Mouse (Mus musculus) v-Abl transformed pro-B cells (cell line): Measurements from ENCODE around the gene Olfr1205.

Experiments
- in situ Hi-C, 2 experiments: fragments of 400-800 bp; cut with MboI; formaldehyde crosslinking; loops; one replicate each; pipeline ENCODE4 v1.15.1; 2025; ENCODE audit not compliant: unreplicated experiment in 2 of 2

The Olfr1205 gene

DNA sequence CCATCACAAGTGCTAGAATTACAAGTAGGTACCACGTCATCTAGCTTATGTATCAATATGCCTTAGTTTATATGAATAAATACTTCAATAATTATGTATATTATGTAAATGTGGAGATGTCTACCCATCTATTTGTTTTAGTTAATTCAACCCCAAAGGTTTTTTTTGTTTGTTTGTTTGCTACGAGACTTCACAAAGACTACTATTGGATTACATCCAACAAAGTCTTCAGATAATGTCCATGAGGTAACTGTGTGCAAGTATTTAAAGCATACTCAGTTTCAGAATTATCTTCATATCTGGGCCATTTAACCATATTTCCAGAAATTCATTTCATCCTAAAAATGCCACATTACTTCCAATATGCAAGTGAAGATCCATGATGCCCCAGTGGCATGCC, at the start of gene Olfr1205:
Gene Olfr1205, plus strand, starts transcription at position 301 of the 400 bp plus-strand sequence.
- in situ Hi-C loops: no loop called here

DNA sequence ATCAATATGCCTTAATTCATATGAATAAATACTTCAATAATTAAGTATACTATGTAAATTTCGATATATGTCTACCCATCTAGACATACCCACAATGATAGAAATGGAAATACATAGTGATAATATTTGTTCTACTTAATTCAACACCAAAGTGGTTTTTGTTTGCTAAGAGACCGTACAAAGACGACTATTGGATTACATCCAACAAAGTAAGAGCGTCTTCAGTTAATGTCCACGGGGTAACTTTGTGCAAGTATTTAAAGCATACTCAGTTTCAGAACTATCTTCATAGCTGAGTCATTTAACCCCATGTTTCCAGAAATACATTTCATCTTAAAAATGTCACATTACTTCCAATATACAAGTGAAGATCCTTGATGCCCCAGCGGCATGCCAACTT, 36.8 kb upstream of the Olfr1205 start, which contains the start of gene Olfr1201:
Gene Olfr1201, plus strand, starts transcription at position 301 of the 400 bp plus-strand sequence.
- in situ Hi-C loops: no loop called here

DNA sequence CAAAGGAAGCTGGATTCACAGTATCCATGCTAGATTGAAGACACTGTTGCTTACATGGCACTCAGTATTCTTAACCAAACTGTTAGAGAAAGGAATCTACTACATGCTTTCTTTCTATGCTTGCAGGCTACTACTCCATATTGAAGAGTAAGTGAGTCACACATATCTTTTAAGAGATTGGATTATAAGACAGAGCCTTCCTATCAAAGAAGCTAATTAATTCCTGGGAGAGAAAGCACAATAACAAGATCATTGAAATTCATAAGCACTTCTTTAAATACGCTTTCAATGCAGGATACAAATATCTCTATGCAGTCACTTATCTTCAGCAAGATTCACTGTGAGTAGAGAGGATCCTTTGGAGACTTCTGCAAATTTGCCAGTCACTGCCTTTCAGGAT, 15.3 kb upstream of the Olfr1205 start, which contains the start of gene Olfr1202:
Gene Olfr1202, plus strand, starts transcription at position 301 of the 400 bp plus-strand sequence.
- in situ Hi-C loops: no loop called here

DNA sequence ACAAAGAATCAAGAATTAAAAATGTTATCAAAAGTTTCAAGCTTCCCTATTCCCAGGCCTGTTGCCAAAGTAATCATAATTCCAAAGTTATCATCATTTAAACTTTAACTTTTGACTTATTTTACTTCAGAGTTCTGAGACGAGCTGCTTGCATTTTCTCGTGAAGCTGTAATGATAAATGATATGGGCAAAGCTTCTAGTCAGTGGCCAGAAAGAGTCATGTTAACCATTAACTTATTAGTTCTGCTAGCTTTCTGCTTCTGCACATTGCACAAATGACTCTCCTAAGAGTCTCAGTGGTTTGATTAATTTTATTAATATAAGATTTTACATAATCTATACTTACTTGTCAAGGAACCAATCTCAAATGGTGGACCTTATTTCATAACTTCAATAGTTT, 8.9 kb downstream of the Olfr1205 start:
- in situ Hi-C loops: no loop called here

DNA sequence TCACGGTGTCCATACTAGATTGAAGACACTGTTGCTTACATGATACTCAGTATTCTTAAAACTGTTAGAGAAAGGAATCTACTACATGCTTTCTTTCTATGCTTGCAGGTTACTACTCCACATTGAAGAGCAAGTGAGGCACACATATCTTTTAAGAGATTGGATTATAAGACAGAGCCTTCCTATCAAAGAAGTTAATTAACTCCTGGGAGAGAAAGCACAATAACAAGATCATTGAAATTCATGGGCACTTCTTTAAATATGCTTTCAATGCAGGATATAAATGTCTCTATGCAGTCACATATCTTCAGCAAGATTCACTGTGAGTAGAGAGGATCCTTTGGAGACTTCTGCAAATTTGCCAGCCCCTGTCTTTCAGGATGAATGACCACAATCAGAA, 19.5 kb downstream of the Olfr1205 start, which contains the start of gene Olfr1204:
Gene Olfr1204, plus strand, starts transcription at position 301 of the 400 bp plus-strand sequence.
- in situ Hi-C loops: no loop called here

DNA sequence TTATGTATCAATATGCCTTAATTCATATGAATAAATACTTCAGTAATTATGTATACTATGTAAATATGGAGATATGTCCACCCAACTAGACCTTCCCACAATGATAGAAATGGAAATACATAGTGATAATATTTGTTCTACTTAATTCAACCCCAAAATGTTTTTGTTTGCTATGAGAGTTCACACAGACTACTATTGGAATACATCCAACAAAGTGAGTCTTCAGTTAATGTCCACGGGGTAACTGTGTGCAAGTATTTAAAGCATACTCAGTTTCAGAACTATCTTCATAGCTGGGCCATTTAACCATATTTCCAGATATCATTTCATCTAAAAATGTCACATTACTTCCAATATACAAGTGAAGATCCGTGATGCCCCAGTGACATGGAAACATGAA, 33.4 kb downstream of the Olfr1205 start, which contains the start of gene Olfr1206:
Gene Olfr1206, plus strand, starts transcription at position 301 of the 400 bp plus-strand sequence.
- in situ Hi-C loops: no loop called here
